Mouse (Mus musculus) hindbrain, embryonic 12.5 days (tissue): Measurements from ENCODE around the gene Vps13a. TPM values are rescaled to one million over a fixed set of nuclear protein-coding genes. Genes with fewer than 3 reads are reported as not detected.
A peak's percentile ranks its signal among the peaks of the same experiment; 100 is the strongest.

ENCODE experiments used
- ATAC-seq: fragments of 200-750 bp; cut with Nextera tagmentation; 2 replicates; pipeline ENCODE4 v1.8.0; 2017; ENCODE audit warnings: moderate TSS enrichment; ENCODE audit not compliant: low FRiP score
- H3K27ac ChIP-seq: fragments of 300-500 bp; sonication (generic); 2 replicates; pipeline ENCODE4 v1.5.1; 2016; ENCODE audit warnings: mild to moderate bottlenecking
- H3K27me3 ChIP-seq: fragments of 300-500 bp; sonication (generic); 2 replicates; pipeline ENCODE4 v1.6.1; 2016; ENCODE audit warnings: mild to moderate bottlenecking
- H3K36me3 ChIP-seq: fragments of 300-500 bp; sonication (generic); 2 replicates; pipeline ENCODE4 v1.6.1; 2016; ENCODE audit warnings: mild to moderate bottlenecking
- H3K4me1 ChIP-seq: fragments of 300-500 bp; sonication (generic); 2 replicates; pipeline ENCODE4 v1.6.1; 2016
- H3K4me2 ChIP-seq: fragments of 300-500 bp; sonication (generic); replicated peaks from 2 replicates; pipeline ENCODE4 v1.6.1; 2016; ENCODE audit warnings: mild to moderate bottlenecking
- H3K4me3 ChIP-seq: fragments of 300-500 bp; sonication (generic); 2 replicates; pipeline ENCODE4 v1.5.1; 2016; ENCODE audit warnings: mild to moderate bottlenecking
- H3K9ac ChIP-seq: fragments of 300-500 bp; sonication (generic); 2 replicates; pipeline ENCODE4 v1.6.1; 2016; ENCODE audit warnings: mild to moderate bottlenecking, moderate library complexity
- H3K9me3 ChIP-seq: fragments of 300-500 bp; sonication (generic); replicated peaks from 2 replicates; pipeline ENCODE4 v1.6.1; 2016; ENCODE audit warnings: mild to moderate bottlenecking
- WGBS: fragments of 180-500 bp; shearing (Covaris S2); methylation state at CpG from one replicate; pipeline ENCODE4 v1.1.7; 2016; 5-methylcytosine and 5-hydroxymethylcytosine counted together
- polyA plus RNA-seq: library from polyadenylated mRNA; unstranded; fragments of >200 nt; fragmentation: Nextera tagmentation; extraction: Ambion mirVana; gene quantifications from 2 replicates; pipeline ENCODE4 v1.2.1, GENCODE M21; 2016

The Vps13a gene
- polyA plus RNA-seq, 1 experiment from 2014 or later = 10.6 TPM

GRCm38 (mm10) chr19:16599298-16599970, 181.3 kb downstream of the Vps13a start:
- Histone ChIP-seq H3K27me3 (peaks cover 3% of the 10 kb centered on the region; the same call in 1 of the 2 replicates), H3K9ac (no peak overlapping the region), H3K9me3 (no peaks in the 10 kb centered on the region), H3K4me3 (no peak overlapping the region), H3K27ac (no peak overlapping the region), H3K4me2 (peak overlapping the region; percentile 25), H3K4me1 (peaks cover 5% of the 10 kb centered on the region), H3K36me3 (no peaks in the 10 kb centered on the region)
- WGBS = 19% methylated on average over 9 of the region's 9 CpGs
- ATAC-seq = peak; percentile 81

GRCm38 (mm10) chr19:16598653-16599297, 182.0 kb downstream of the Vps13a start:
- H3K4me3 ChIP-seq = no peak overlapping the region
- no peaks in the 10 kb centered on the region for H3K9me3 ChIP-seq
- no peaks in the 10 kb centered on the region for H3K36me3 ChIP-seq
- ATAC-seq = peak; percentile 77
- peak overlapping the region; percentile 25 for H3K4me2 ChIP-seq
- WGBS = 57% methylated on average over 11 of the region's 11 CpGs
- peaks cover 3% of the 10 kb centered on the region; the same call in 1 of the 2 replicates for H3K27me3 ChIP-seq
- no peak overlapping the region for H3K9ac ChIP-seq
- no peak overlapping the region for H3K27ac ChIP-seq
- peaks cover 5% of the 10 kb centered on the region for H3K4me1 ChIP-seq

GRCm38 (mm10) chr19:16597216-16597615, 183.5 kb downstream of the Vps13a start:
- no peak overlapping the region for H3K4me3 ChIP-seq
- no peak for ATAC-seq
- no peaks in the 10 kb centered on the region for H3K36me3 ChIP-seq
- H3K27ac ChIP-seq = no peak overlapping the region
- H3K4me2 ChIP-seq = no peak overlapping the region
- H3K9ac ChIP-seq = no peak overlapping the region
- H3K9me3 ChIP-seq = no peaks in the 10 kb centered on the region
- WGBS = 95% methylated on average over 6 of the region's 6 CpGs
- H3K27me3 ChIP-seq = peaks cover 3% of the 10 kb centered on the region; the same call in 1 of the 2 replicates
- H3K4me1 ChIP-seq = peaks cover 5% of the 10 kb centered on the region

- no peak overlapping the region for H3K4me2 ChIP-seq
These were observed 186.8 kb downstream of the Vps13a start for GRCm38 (mm10) chr19:16593975-16594317.

GRCm38 (mm10) chr19:16593256-16593974, 187.3 kb downstream of the Vps13a start:
- peaks cover 3% of the 10 kb centered on the region; the same call in 1 of the 2 replicates for H3K27me3 ChIP-seq
- H3K4me3 ChIP-seq = no peak overlapping the region
- no peaks in the 10 kb centered on the region for H3K4me1 ChIP-seq
- no peak overlapping the region for H3K27ac ChIP-seq
- no peaks in the 10 kb centered on the region for H3K36me3 ChIP-seq
- no peak overlapping the region for H3K4me2 ChIP-seq
- H3K9ac ChIP-seq = no peak overlapping the region
- no peak for ATAC-seq
- H3K9me3 ChIP-seq = no peaks in the 10 kb centered on the region
- WGBS = 88% methylated on average over 7 of the region's 7 CpGs

More at GRCm38 (mm10) chr19:16593975-16594317, 186.8 kb downstream of the Vps13a start:
- H3K4me1 ChIP-seq = peaks cover 4% of the 10 kb centered on the region
- ATAC-seq = no peak
- no peak overlapping the region for H3K9ac ChIP-seq
- peaks cover 3% of the 10 kb centered on the region; the same call in 1 of the 2 replicates for H3K27me3 ChIP-seq
- no peak overlapping the region for H3K4me3 ChIP-seq
- H3K9me3 ChIP-seq = no peaks in the 10 kb centered on the region
- H3K36me3 ChIP-seq = no peaks in the 10 kb centered on the region
- no peak overlapping the region for H3K27ac ChIP-seq

- Histone ChIP-seq H3K9me3 (no peaks in the 10 kb centered on the region), H3K4me2 (no peak overlapping the region), H3K36me3 (no peaks in the 10 kb centered on the region), H3K9ac (no peak overlapping the region), H3K27me3 (no peaks in the 10 kb centered on the region), H3K27ac (no peak overlapping the region), H3K4me1 (no peaks in the 10 kb centered on the region), H3K4me3 (no peak overlapping the region)
- 3% methylated on average over 3 of the region's 3 CpGs for WGBS
- ATAC-seq = no peak
These were observed 195.4 kb downstream of the Vps13a start for GRCm38 (mm10) chr19:16585379-16585778.

- Histone ChIP-seq H3K9me3 (no peaks in the 10 kb centered on the region), H3K27ac (no peak overlapping the region), H3K4me3 (no peak overlapping the region), H3K36me3 (no peaks in the 10 kb centered on the region), H3K4me2 (no peak overlapping the region), H3K4me1 (no peaks in the 10 kb centered on the region), H3K27me3 (no peaks in the 10 kb centered on the region), H3K9ac (no peak overlapping the region)
- no peak for ATAC-seq
- WGBS = 93% methylated on average over 7 of the region's 7 CpGs
These were observed 196.2 kb downstream of the Vps13a start for GRCm38 (mm10) chr19:16584546-16584945.

GRCm38 (mm10) chr19:16580501-16580900, 200.2 kb downstream of the Vps13a start:
- no peak overlapping the region for H3K27ac ChIP-seq
- no peaks in the 10 kb centered on the region for H3K4me1 ChIP-seq
- 88% methylated on average over 8 of the region's 8 CpGs for WGBS
- no peak overlapping the region for H3K4me2 ChIP-seq
- H3K36me3 ChIP-seq = no peaks in the 10 kb centered on the region
- no peaks in the 10 kb centered on the region for H3K9me3 ChIP-seq
- no peak for ATAC-seq
- no peaks in the 10 kb centered on the region for H3K27me3 ChIP-seq
- no peak overlapping the region for H3K4me3 ChIP-seq
- H3K9ac ChIP-seq = no peak overlapping the region

- WGBS = 85% methylated on average over 7 of the region's 7 CpGs
- no peaks in the 10 kb centered on the region for H3K9me3 ChIP-seq
- H3K27ac ChIP-seq = no peak overlapping the region
- no peak overlapping the region for H3K4me3 ChIP-seq
- no peaks in the 10 kb centered on the region for H3K36me3 ChIP-seq
- no peaks in the 10 kb centered on the region for H3K27me3 ChIP-seq
- H3K9ac ChIP-seq = no peak overlapping the region
- H3K4me1 ChIP-seq = no peaks in the 10 kb centered on the region
- no peak for ATAC-seq
- no peak overlapping the region for H3K4me2 ChIP-seq
These were observed 201.0 kb downstream of the Vps13a start for GRCm38 (mm10) chr19:16579656-16580260.

GRCm38 (mm10) chr19:16576790-16577189, 203.9 kb downstream of the Vps13a start:
- no peaks in the 10 kb centered on the region for H3K4me1 ChIP-seq
- H3K4me2 ChIP-seq = no peak overlapping the region
- H3K9ac ChIP-seq = no peak overlapping the region
- WGBS = 93% methylated on average over 6 of the region's 6 CpGs
- H3K4me3 ChIP-seq = no peak overlapping the region
- no peak overlapping the region for H3K27ac ChIP-seq
- no peaks in the 10 kb centered on the region for H3K9me3 ChIP-seq
- H3K27me3 ChIP-seq = no peaks in the 10 kb centered on the region
- H3K36me3 ChIP-seq = no peaks in the 10 kb centered on the region
- ATAC-seq = no peak
